Mouse (Mus musculus) CH12.LX (cell line): Measurements from ENCODE around the gene Ddx31. TPM values are rescaled to one million over a fixed set of nuclear protein-coding genes. Genes with fewer than 3 reads are reported as not detected.

Source experiments
- DNase-seq: peaks from one replicate; pipeline ENCODE4 v3.0.0-alpha.2; 2013; ENCODE audit errors: extremely low read depth
- H3K27ac ChIP-seq: 2 replicates; pipeline ENCODE4 v1.5.1; 2012; ENCODE audit warnings: low read depth, mild to moderate bottlenecking, control low read depth, moderate library complexity; ENCODE audit not compliant: insufficient read depth
- H3K27me3 ChIP-seq: replicated peaks from 2 replicates; pipeline ENCODE3; 2012; ENCODE audit warnings: inconsistent platforms
- H3K36me3 ChIP-seq, 2 experiments: replicated peaks in 1 of 2; 2 replicates each; pipeline versions ENCODE3 to v1.6.1; 2012; ENCODE audit warnings: inconsistent platforms in 1 of 2, low read length in 1 of 2, mild to moderate bottlenecking in 1 of 2, mixed read lengths in 1 of 2, moderate library complexity in 1 of 2; ENCODE audit not compliant: control insufficient read depth in 1 of 2, insufficient read depth in 1 of 2
- H3K4me1 ChIP-seq, 2 experiments: 2 replicates each; pipeline ENCODE4 v1.6.1; 2012; ENCODE audit warnings: inconsistent platforms in 1 of 2, moderate library complexity in 1 of 2; ENCODE audit not compliant: insufficient read depth in 2 of 2, control insufficient read depth in 1 of 2
- H3K4me2 ChIP-seq: 2 replicates; pipeline ENCODE4 v1.6.1; 2012; ENCODE audit warnings: low read depth, mild to moderate bottlenecking, control low read depth; ENCODE audit not compliant: poor library complexity, insufficient read depth, severe bottlenecking
- H3K4me3 ChIP-seq, 3 experiments: fragments of 150-350 bp in 1 of 3; sonication (generic) in 1 of 3; replicated peaks in 1 of 3; 2 replicates each; pipeline versions ENCODE3 to v1.5.1; 2011 to 2012; ENCODE audit warnings: low read depth in 2 of 3, low read length in 2 of 3, mild to moderate bottlenecking in 2 of 3, moderate library complexity in 2 of 3, control low read depth in 1 of 3, improper control_type of control experiment in 1 of 3, inconsistent platforms in 1 of 3, mixed read lengths in 1 of 3; ENCODE audit not compliant: poor library complexity in 1 of 3
- H3K79me2 ChIP-seq: replicated peaks from 2 replicates; pipeline ENCODE4 v1.6.1; 2012; ENCODE audit warnings: mild to moderate bottlenecking, moderate library complexity; ENCODE audit not compliant: control insufficient read depth, poor library complexity, insufficient read depth, severe bottlenecking; ENCODE audit errors: extremely low read depth
- H3K9ac ChIP-seq: 2 replicates; pipeline ENCODE4 v1.6.1; 2012; ENCODE audit warnings: low read depth, mild to moderate bottlenecking, control low read depth, moderate library complexity; ENCODE audit not compliant: insufficient read depth
- H3K9me3 ChIP-seq: replicated peaks from 2 replicates; pipeline ENCODE3; 2012; ENCODE audit warnings: low read length, inconsistent platforms, mixed read lengths
- BHLHE40 ChIP-seq: IDR thresholded peaks from 2 replicates; pipeline ENCODE4 v1.6.1; 2011; ENCODE audit warnings: mild to moderate bottlenecking, low read depth, low read length, improper control_type of control experiment
- CHD2 ChIP-seq: IDR thresholded peaks from 2 replicates; pipeline ENCODE4 v1.6.1; 2011; ENCODE audit warnings: low read length, improper control_type of control experiment
- ELF1 ChIP-seq: IDR thresholded peaks from 2 replicates; pipeline ENCODE4 v1.6.1; 2014; ENCODE audit warnings: low read depth, mild to moderate bottlenecking, inconsistent platforms, low read length, improper control_type of control experiment
- EP300 ChIP-seq: IDR thresholded peaks from 2 replicates; pipeline ENCODE4 v1.6.1; 2011; ENCODE audit warnings: low read length, improper control_type of control experiment
- ETS1 ChIP-seq: conservative IDR thresholded peaks from 2 replicates; pipeline ENCODE4 v1.6.1; 2012; ENCODE audit warnings: low read depth, mild to moderate bottlenecking, inconsistent platforms, low read length, improper control_type of control experiment, moderate library complexity
- GABPA ChIP-seq: IDR thresholded peaks from 2 replicates; pipeline ENCODE4 v1.6.1; 2012; ENCODE audit warnings: low read depth, low read length, improper control_type of control experiment, inconsistent platforms; ENCODE audit not compliant: insufficient replicate concordance
- KAT2A ChIP-seq: IDR thresholded peaks from 2 replicates; pipeline ENCODE4 v1.6.1; 2012; ENCODE audit warnings: low read length, improper control_type of control experiment, inconsistent platforms; ENCODE audit not compliant: insufficient replicate concordance
- MAFK ChIP-seq: IDR thresholded peaks from 2 replicates; pipeline ENCODE4 v1.6.1; 2011; ENCODE audit warnings: low read length, improper control_type of control experiment; ENCODE audit not compliant: insufficient replicate concordance
- MAX ChIP-seq: IDR thresholded peaks from 2 replicates; pipeline ENCODE4 v1.6.1; 2011; ENCODE audit warnings: low read length, improper control_type of control experiment
- MAZ ChIP-seq: IDR thresholded peaks from 2 replicates; pipeline ENCODE4 v1.6.1; 2012; ENCODE audit warnings: low read depth, mild to moderate bottlenecking, inconsistent platforms, low read length, improper control_type of control experiment, moderate library complexity
- MXI1 ChIP-seq: IDR thresholded peaks from 2 replicates; pipeline ENCODE4 v1.6.1; 2011; ENCODE audit warnings: mild to moderate bottlenecking, low read depth, low read length, improper control_type of control experiment
- MYC ChIP-seq: IDR thresholded peaks from 2 replicates; pipeline ENCODE4 v1.6.1; 2011; ENCODE audit warnings: low read depth, mild to moderate bottlenecking, improper control_type of control experiment, low read length
- NELFE ChIP-seq: IDR thresholded peaks from 2 replicates; pipeline ENCODE4 v1.6.1; 2011; ENCODE audit warnings: low read depth, low read length, improper control_type of control experiment
- PAX5 ChIP-seq: IDR thresholded peaks from 2 replicates; pipeline ENCODE4 v1.6.1; 2012; ENCODE audit warnings: low read length, inconsistent platforms, mixed read lengths
- POLR2A ChIP-seq: IDR thresholded peaks from 2 replicates; pipeline ENCODE4 v1.6.1; 2011; ENCODE audit warnings: low read depth, mild to moderate bottlenecking, improper control_type of control experiment, low read length
- POLR2AphosphoS2 ChIP-seq: IDR thresholded peaks from 2 replicates; pipeline ENCODE4 v1.6.1; 2011; ENCODE audit warnings: low read depth, low read length, improper control_type of control experiment
- RAD21 ChIP-seq: IDR thresholded peaks from 2 replicates; pipeline ENCODE4 v1.6.1; 2011; ENCODE audit warnings: low read depth, mild to moderate bottlenecking, low read length, improper control_type of control experiment, moderate library complexity
- SMC3 ChIP-seq: IDR thresholded peaks from 2 replicates; pipeline ENCODE4 v1.6.1; 2011; ENCODE audit warnings: low read depth, low read length, improper control_type of control experiment
- TBP ChIP-seq: conservative IDR thresholded peaks from 2 replicates; pipeline ENCODE4 v1.6.1; 2011; ENCODE audit warnings: low read depth, low read length, improper control_type of control experiment
- USF1 ChIP-seq: IDR thresholded peaks from 2 replicates; pipeline ENCODE4 v1.6.1; 2014; ENCODE audit warnings: low read depth, mild to moderate bottlenecking, inconsistent platforms, low read length, improper control_type of control experiment
- USF2 ChIP-seq: conservative IDR thresholded peaks from 2 replicates; pipeline ENCODE4 v1.6.1; 2011; ENCODE audit warnings: low read depth, low read length, improper control_type of control experiment
- ZC3H11A ChIP-seq: IDR thresholded peaks from 2 replicates; pipeline ENCODE4 v1.6.1; 2012; ENCODE audit warnings: low read depth, mild to moderate bottlenecking, inconsistent platforms, low read length, improper control_type of control experiment
- ZKSCAN1 ChIP-seq: IDR thresholded peaks from 2 replicates; pipeline ENCODE4 v1.6.1; 2012; ENCODE audit warnings: low read depth, inconsistent platforms, low read length, improper control_type of control experiment, borderline replicate concordance
- ZMIZ1 ChIP-seq: IDR thresholded peaks from 2 replicates; pipeline ENCODE4 v1.6.1; 2012; ENCODE audit warnings: low read depth, mild to moderate bottlenecking, inconsistent platforms, low read length, improper control_type of control experiment
- ZNF384 ChIP-seq: IDR thresholded peaks from 2 replicates; pipeline ENCODE4 v1.6.1; 2012; ENCODE audit warnings: low read depth, low read length, improper control_type of control experiment, inconsistent platforms
- dilution Hi-C: fragments of 300-500 bp; cut with MboI; formaldehyde crosslinking; loops from 2 replicates; pipeline ENCODE4 v1.14.3; 2020; ENCODE audit warnings: low sequenced_read_pairs; ENCODE audit not compliant: extremely low pct_unique_long_range_greater_than_20kb, extremely low pct_ligation_motif_present
- in situ Hi-C: fragments of 300-500 bp; cut with MboI; formaldehyde crosslinking; loops from 3 replicates; pipeline ENCODE4 v1.14.3; 2019; ENCODE audit warnings: low sequenced_read_pairs, low pct_ligation_motif_present, low pct_unique_long_range_greater_than_20kb, mixed read lengths
- polyA plus RNA-seq: library from polyadenylated mRNA; unstranded; fragments of >175 nt; gene quantifications from 2 replicates; pipeline ENCODE4 v1.2.1, GENCODE M21; 2012; ENCODE audit warnings: low read depth; ENCODE audit not compliant: insufficient read length
- total RNA-seq, 2 experiments: library from RNA; depleted of rRNA; stranded (reverse); fragments of 300-350 nt in 1 of 2; fragments of >200 nt in 1 of 2; gene quantifications; 2 replicates each; pipeline ENCODE4 v1.2.3; 2012 to 2014

Ddx31 gene
- total and polyA plus RNA-seq, 3 experiments: 15.9 to 26.8 (median 18.8) TPM

DNA sequence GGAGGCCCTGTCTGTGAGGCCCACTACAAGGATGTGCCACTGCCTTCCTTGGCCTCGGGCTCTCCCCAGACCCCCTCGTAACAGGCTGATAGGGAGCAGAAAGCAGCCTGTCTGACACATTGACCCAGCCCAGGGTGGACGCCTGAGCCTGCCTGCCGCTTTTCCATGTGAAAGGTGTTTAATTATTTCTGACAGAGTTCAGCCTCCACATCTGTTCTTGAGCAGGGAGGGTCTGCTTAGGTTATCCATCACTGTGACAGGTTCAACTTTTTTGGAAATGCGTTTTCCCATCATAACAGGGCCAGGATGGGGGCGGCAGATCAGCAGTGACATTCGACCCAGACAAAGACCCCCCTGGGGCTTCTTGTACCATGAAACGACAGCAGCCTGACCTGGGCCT, 112.8 kb downstream of the Ddx31 start:
- no peaks in the 10 kb centered on the region for H3K4me1 ChIP-seq
- peaks cover 45% of the 10 kb centered on the region for H3K27me3 ChIP-seq
- in situ Hi-C loops (no loop called here), dilution Hi-C loops (no loop called here)
- H3K9me3 ChIP-seq: no peaks in the 10 kb centered on the region
- no peak for DNase-seq
- no peak overlapping the region for H3K9ac ChIP-seq
- TF ChIP-seq SMC3 (no peak), TBP (no peak), ZC3H11A (no peak), BHLHE40 (no peak), ELF1 (no peak), POLR2AphosphoS2 (no peak), MXI1 (no peak), USF1 (no peak), POLR2A (no peak), ZKSCAN1 (no peak), ZMIZ1 (no peak), GABPA (no peak), MAZ (no peak)
- H3K79me2 ChIP-seq: no peaks in the 10 kb centered on the region
- H3K4me3 ChIP-seq: no peak overlapping the region
- no peak overlapping the region for H3K4me2 ChIP-seq
- H3K36me3 ChIP-seq: no peaks in the 10 kb centered on the region
- no peak overlapping the region for H3K27ac ChIP-seq

DNA sequence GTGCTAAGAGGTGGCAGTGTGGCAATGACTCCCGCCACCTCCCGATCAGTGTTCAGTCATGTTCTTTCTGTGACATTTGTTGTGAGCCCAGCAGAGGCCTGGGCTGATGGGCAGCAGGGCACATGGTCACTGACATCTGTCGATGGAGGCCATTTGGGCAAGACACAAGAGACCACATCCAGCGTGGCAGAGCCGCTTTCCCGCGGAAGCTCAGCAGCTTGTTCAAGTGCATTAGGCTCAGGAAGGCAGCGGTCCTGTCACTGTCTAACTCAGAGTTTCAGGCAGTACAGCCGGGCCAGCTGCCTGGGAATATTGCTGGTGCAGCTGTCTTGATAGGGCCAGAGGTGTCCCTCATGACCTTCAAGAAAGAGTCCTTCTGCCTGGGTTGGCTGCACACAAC, 114.4 kb downstream of the Ddx31 start:
- peaks cover 45% of the 10 kb centered on the region for H3K27me3 ChIP-seq
- H3K36me3 ChIP-seq: no peaks in the 10 kb centered on the region
- H3K4me1 ChIP-seq: no peaks in the 10 kb centered on the region
- H3K27ac ChIP-seq: no peak overlapping the region
- dilution Hi-C loops (no loop called here), in situ Hi-C loops (no loop called here)
- no peaks in the 10 kb centered on the region for H3K79me2 ChIP-seq
- DNase-seq: no peak
- H3K9ac ChIP-seq: no peak overlapping the region
- TF ChIP-seq KAT2A (no peak), RAD21 (no peak), MAX (no peak), USF2 (no peak), CHD2 (no peak), EP300 (no peak), POLR2A (no peak), MYC (no peak), NELFE (no peak), PAX5 (no peak), MAFK (no peak), ZNF384 (no peak), ETS1 (no peak)
- H3K4me3 ChIP-seq: no peak overlapping the region
- no peak overlapping the region for H3K4me2 ChIP-seq
- H3K9me3 ChIP-seq: no peaks in the 10 kb centered on the region

Other genes starting within 250 kb of the Ddx31 start
- gene Gfi1b, start 218.4 kb upstream of the Ddx31 start, total RNA-seq (2012; rRNA removed): 0.17 TPM in 1 of 2 replicates, not detected in the other
- gene Gfi1b, start 218.4 kb upstream of the Ddx31 start, total RNA-seq (2014; rRNA removed): 0.27 and 0.87 TPM in 2 replicates
- gene Gfi1b, start 218.4 kb upstream of the Ddx31 start, polyA plus RNA-seq: 0.19 TPM in 1 of 2 replicates, not detected in the other
- 8.7 and 9.5 TPM in 2 replicates for gene Tsc1, start 199.2 kb upstream of the Ddx31 start, total RNA-seq (2012; rRNA removed)
- 7.6 and 8.1 TPM in 2 replicates for gene Tsc1, start 199.2 kb upstream of the Ddx31 start, total RNA-seq (2014; rRNA removed)
- 12.2 and 13.4 TPM in 2 replicates for gene Tsc1, start 199.2 kb upstream of the Ddx31 start, polyA plus RNA-seq
- gene Spaca9, start 140.7 kb upstream of the Ddx31 start, total RNA-seq (2012; rRNA removed): 6.0 and 13.1 TPM in 2 replicates
- gene Spaca9, start 140.7 kb upstream of the Ddx31 start, total RNA-seq (2014; rRNA removed): 8.0 and 9.2 TPM in 2 replicates
- gene Spaca9, start 140.7 kb upstream of the Ddx31 start, polyA plus RNA-seq: 7.4 and 9.8 TPM in 2 replicates
- 0.55 and 0.84 TPM in 2 replicates for gene Ak8, start 140.2 kb upstream of the Ddx31 start, total RNA-seq (2012; rRNA removed)
- 0.58 and 1.1 TPM in 2 replicates for gene Ak8, start 140.2 kb upstream of the Ddx31 start, total RNA-seq (2014; rRNA removed)
- 4.9 and 5.3 TPM in 2 replicates for gene Ak8, start 140.2 kb upstream of the Ddx31 start, polyA plus RNA-seq
- gene Gtf3c4, start within 50 bp of the Ddx31 start, total RNA-seq (2012; rRNA removed): 17.4 and 20.0 TPM in 2 replicates
- gene Gtf3c4, start within 50 bp of the Ddx31 start, total RNA-seq (2014; rRNA removed): 10.8 and 13.2 TPM in 2 replicates
- gene Gtf3c4, start within 50 bp of the Ddx31 start, polyA plus RNA-seq: 15.3 and 16.1 TPM in 2 replicates
- 0.04 TPM in 1 of 2 replicates, not detected in the other for gene Barhl1, start 76.3 kb downstream of the Ddx31 start, total RNA-seq (2012; rRNA removed)
- gene Barhl1, start 76.3 kb downstream of the Ddx31 start, total RNA-seq (2014; rRNA removed): 0.11 TPM in 1 of 2 replicates, not detected in the other
- gene Barhl1, start 76.3 kb downstream of the Ddx31 start, polyA plus RNA-seq: 0.19 and 0.24 TPM in 2 replicates
- 0.25 TPM in 2 replicates for gene Cfap77, start 214.7 kb downstream of the Ddx31 start, total RNA-seq (2012; rRNA removed)
- gene Cfap77, start 214.7 kb downstream of the Ddx31 start, total RNA-seq (2014; rRNA removed): 0.35 TPM in 1 of 2 replicates, not detected in the other
- 0.34 and 0.47 TPM in 2 replicates for gene Cfap77, start 214.7 kb downstream of the Ddx31 start, polyA plus RNA-seq
- 10.9 and 12.0 TPM in 2 replicates for gene Ttf1, start 219.9 kb downstream of the Ddx31 start, total RNA-seq (2012; rRNA removed)
- 9.5 and 12.1 TPM in 2 replicates for gene Ttf1, start 219.9 kb downstream of the Ddx31 start, total RNA-seq (2014; rRNA removed)
- 11.6 and 11.7 TPM in 2 replicates for gene Ttf1, start 219.9 kb downstream of the Ddx31 start, polyA plus RNA-seq